Mouse (Mus musculus): ENCODE data around the gene Tm4sf19. TPM values are rescaled to one million over a fixed set of nuclear protein-coding genes. Genes with fewer than 3 reads are reported as not detected.

Tm4sf19 gene
- polyA plus RNA-seq (2012; rRNA removed), result 0.10 and 0.36 TPM in 2 replicates

DNA sequence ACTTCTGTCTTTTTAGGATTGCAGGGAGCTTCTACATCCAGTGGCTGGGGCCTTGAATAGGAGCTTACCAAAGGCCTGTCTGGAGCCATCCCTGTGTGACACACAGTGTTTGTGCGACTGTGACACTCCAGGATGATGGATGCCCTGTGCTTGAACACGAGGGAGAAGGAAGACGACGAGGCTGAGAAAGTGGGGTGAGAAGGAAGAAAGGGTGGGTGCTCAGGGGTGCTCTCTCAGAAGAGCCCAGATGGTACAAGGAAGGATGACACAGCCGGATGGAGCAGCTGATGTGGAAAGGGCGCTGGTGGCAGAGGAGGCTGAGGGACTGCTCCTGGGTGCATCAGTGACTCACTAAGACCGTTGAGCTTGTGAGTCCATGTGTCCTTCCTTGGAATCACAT is at the start of gene Tm4sf19:
Gene Tm4sf19 (plus strand): TSS at position 240 of the 400 bp plus-strand sequence.

GRCm38 (mm10) chr16:32419517-32420483 is 19.5 kb downstream of the Tm4sf19 start, which contains the start of gene Tctex1d2:
Gene Tctex1d2, plus strand, starts transcription at chr16:32419702.

DNA sequence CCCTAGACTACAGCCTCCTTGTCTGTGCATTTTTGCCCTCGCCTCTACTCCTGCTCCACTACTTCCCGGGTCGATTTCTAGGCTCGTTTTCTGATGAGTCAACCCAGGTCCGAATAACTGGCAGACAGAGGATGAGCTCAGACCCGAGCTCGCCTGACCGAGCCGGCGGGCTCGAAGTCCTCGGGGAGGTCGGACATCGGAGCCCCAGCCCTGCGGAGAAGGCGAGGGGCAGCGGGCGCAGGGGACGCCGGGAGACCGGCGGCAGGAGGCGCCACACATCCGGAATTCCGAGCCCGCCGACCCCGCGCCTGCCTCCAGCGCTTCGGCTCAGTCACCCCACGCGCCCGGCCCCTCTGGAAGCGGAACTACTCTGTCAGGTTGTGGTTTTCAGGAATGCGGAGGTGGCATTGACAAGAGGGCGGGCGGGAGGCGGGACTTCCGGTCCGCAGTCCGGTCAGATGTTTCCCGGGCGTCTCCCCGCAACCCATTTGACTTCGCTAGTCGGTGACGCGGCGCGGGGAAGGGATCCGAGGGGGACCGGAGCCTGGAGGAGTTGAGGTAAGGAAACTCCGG is 30.3 kb downstream of the Tm4sf19 start, which contains the start of gene Pcyt1a:
Gene Pcyt1a (plus strand): TSS at position 448 of the 573 bp plus-strand sequence.

Other genes starting within 250 kb of the Tm4sf19 start
- 13.3 and 17.4 TPM in 2 replicates for gene Nrros, start 234.9 kb upstream of the Tm4sf19 start, polyA plus RNA-seq (2012; rRNA removed)
- gene Bex6, start 220.7 kb upstream of the Tm4sf19 start, polyA plus RNA-seq (2012; rRNA removed), result not detected in 2 replicates
- gene Fbxo45, start 153.3 kb upstream of the Tm4sf19 start, polyA plus RNA-seq (2012; rRNA removed), result 5.5 and 6.2 TPM in 2 replicates
- 2.3 and 2.5 TPM in 2 replicates for gene Wdr53, start 153.3 kb upstream of the Tm4sf19 start, polyA plus RNA-seq (2012; rRNA removed)
- gene Smco1, start 129.0 kb upstream of the Tm4sf19 start, polyA plus RNA-seq (2012; rRNA removed), result not detected in 2 replicates
- gene Rnf168, start 123.0 kb upstream of the Tm4sf19 start, polyA plus RNA-seq (2012; rRNA removed), result 10.2 and 12.0 TPM in 2 replicates
- 13.4 and 25.9 TPM in 2 replicates for gene Ubxn7, start 68.2 kb upstream of the Tm4sf19 start, polyA plus RNA-seq (2012; rRNA removed)
- gene Tctex1d2, start 19.2 kb downstream of the Tm4sf19 start, polyA plus RNA-seq (2012; rRNA removed), result 5.3 and 7.5 TPM in 2 replicates
- gene Pcyt1a, start 30.4 kb downstream of the Tm4sf19 start, polyA plus RNA-seq (2012; rRNA removed), result 56.1 and 59.6 TPM in 2 replicates
- gene Slc51a, start 87.4 kb downstream of the Tm4sf19 start, polyA plus RNA-seq (2012; rRNA removed), result 0.19 and 0.28 TPM in 2 replicates
- gene Zdhhc19, start 95.8 kb downstream of the Tm4sf19 start, polyA plus RNA-seq (2012; rRNA removed), result not detected in 2 replicates
- gene Tfrc, start 208.4 kb downstream of the Tm4sf19 start, polyA plus RNA-seq (2012; rRNA removed), result 2.2 TPM in 2 replicates
- 145 and 152 TPM in 2 replicates for gene Tnk2, start 243.4 kb downstream of the Tm4sf19 start, polyA plus RNA-seq (2012; rRNA removed)

Measured in ovary, adult 2 months (tissue).